Mouse (Mus musculus) spleen, adult 2 months (tissue): Measurements from ENCODE around the gene Sema6b. TPM values are rescaled to one million over a fixed set of nuclear protein-coding genes. Genes with fewer than 3 reads are reported as not detected.
A peak's percentile ranks its signal among the peaks of the same experiment; 100 is the strongest.

Experiments used
- DNase-seq, 2 experiments: peaks; one replicate each; pipeline versions ENCODE4 v3.0.0 to v3.0.0-alpha.2; 2012 to 2021; ENCODE audit warnings: low spot score in 2 of 2, low read depth in 1 of 2
- H3K27ac ChIP-seq: fragments of 200-500 bp; 2 replicates; pipeline ENCODE4 v1.5.1; 2012; ENCODE audit warnings: low read length, inconsistent platforms; ENCODE audit not compliant: insufficient read depth
- H3K27me3 ChIP-seq: fragments of 200-500 bp; 2 replicates; pipeline ENCODE4 v1.6.1; 2012; ENCODE audit warnings: mild to moderate bottlenecking, moderate library complexity, low read length, inconsistent platforms; ENCODE audit not compliant: control insufficient read depth, insufficient read depth
- H3K36me3 ChIP-seq: fragments of 200-500 bp; 2 replicates; pipeline ENCODE4 v1.6.1; 2012; ENCODE audit warnings: mild to moderate bottlenecking, low read length, inconsistent platforms; ENCODE audit not compliant: control insufficient read depth, insufficient read depth
- H3K4me1 ChIP-seq: fragments of 200-500 bp; 2 replicates; pipeline ENCODE4 v1.6.1; 2011; ENCODE audit warnings: inconsistent platforms; ENCODE audit not compliant: control insufficient read depth, insufficient read depth, insufficient read length
- H3K4me3 ChIP-seq: fragments of 200-500 bp; 2 replicates; pipeline ENCODE4 v1.5.1; 2011; ENCODE audit warnings: mild to moderate bottlenecking, inconsistent platforms; ENCODE audit not compliant: insufficient read depth, insufficient read length; ENCODE audit errors: extremely low read depth
- CTCF ChIP-seq: fragments of 200-500 bp; IDR thresholded peaks from 2 replicates; pipeline ENCODE4 v1.5.1; 2011; ENCODE audit warnings: mild to moderate bottlenecking, inconsistent platforms; ENCODE audit not compliant: insufficient read depth, insufficient read length, insufficient replicate concordance; ENCODE audit errors: extremely low read depth
- POLR2A ChIP-seq: fragments of 200-500 bp; IDR thresholded peaks from 2 replicates; pipeline ENCODE4 v1.6.1; 2011; ENCODE audit warnings: low read depth, low read length, inconsistent platforms
- WGBS: fragments of 180-500 bp; shearing (Covaris S2); methylation state at CpG from one replicate; pipeline ENCODE4 v1.1.7; 2018; 5-methylcytosine and 5-hydroxymethylcytosine counted together
- polyA plus RNA-seq: library from polyadenylated mRNA; depleted of rRNA; stranded (reverse); fragments of >200 nt; gene quantifications from 2 replicates; pipeline ENCODE4 v1.2.3, GENCODE M21; 2012; rRNA removed

Sema6b gene
- polyA plus RNA-seq, result 9.1 and 11.8 TPM in 2 replicates

GRCm38 (mm10) chr17:56139858-56140595 lies at the start of gene Sema6b:
TSS of gene Sema6b (minus strand) at chr17:56140343.
- H3K27me3 ChIP-seq, result peaks cover 17% of the 10 kb centered on the region
- peaks cover 3% of the 10 kb centered on the region for H3K4me1 ChIP-seq
- WGBS, result 3% methylated on average over 77 of the region's 79 CpGs
- peak within 1 kb of the TSS; percentile 48; the same call in 1 of the 2 replicates for H3K4me3 ChIP-seq
- TF ChIP-seq CTCF (no peak), POLR2A (no peak)
- peak in 1 of 2 experiments; percentile 40 for DNase-seq
- no peak within 1 kb of the TSS for H3K27ac ChIP-seq
- H3K36me3 ChIP-seq, result no peaks in the 10 kb centered on the region

GRCm38 (mm10) chr17:56185281-56186141 lies 45.4 kb upstream of the Sema6b start:
- Histone ChIP-seq H3K4me1 (peaks cover 2% of the 10 kb centered on the region; the same call in 1 of the 2 replicates), H3K27me3 (no peaks in the 10 kb centered on the region), H3K27ac (peak overlapping the region; percentile 34; the same call in 1 of the 2 replicates), H3K36me3 (peaks cover 22% of the 10 kb centered on the region), H3K4me3 (no peak overlapping the region)
- DNase-seq, result no peak
- no peak for TF ChIP-seq POLR2A
- TF ChIP-seq CTCF, result no peak
- 84% methylated on average over 11 of the region's 11 CpGs for WGBS

- peak; percentile 86 to 94 for DNase-seq
- TF ChIP-seq POLR2A (peak; percentile 7; the same call in 1 of the 2 replicates), CTCF (no peak)
- H3K36me3 ChIP-seq, result peaks cover 19% of the 10 kb centered on the region
- no peaks in the 10 kb centered on the region for H3K27me3 ChIP-seq
- peaks cover 2% of the 10 kb centered on the region; the same call in 1 of the 2 replicates for H3K4me1 ChIP-seq
- peak within 1 kb of the TSS; percentile 55 for H3K27ac ChIP-seq
- peak within 1 kb of the TSS; percentile 87 for H3K4me3 ChIP-seq
- WGBS, result under 1% methylated on average over 47 of the region's 47 CpGs
Observed at GRCm38 (mm10) chr17:56183658-56184103, 43.5 kb upstream of the Sema6b start, which contains the start of gene Mydgf. TSS of gene Mydgf (minus strand) at chr17:56183920.

GRCm38 (mm10) chr17:56182975-56183657 lies 43.0 kb upstream of the Sema6b start:
- H3K4me3 ChIP-seq, result peak overlapping the region; percentile 87
- WGBS, result 5% methylated on average over 14 of the region's 14 CpGs
- DNase-seq, result no peak
- no peaks in the 10 kb centered on the region for H3K27me3 ChIP-seq
- peaks cover 19% of the 10 kb centered on the region for H3K36me3 ChIP-seq
- peaks cover 2% of the 10 kb centered on the region; the same call in 1 of the 2 replicates for H3K4me1 ChIP-seq
- TF ChIP-seq POLR2A, result no peak
- no peak for TF ChIP-seq CTCF
- H3K27ac ChIP-seq, result peak overlapping the region; percentile 55; the same call in 1 of the 2 replicates

- WGBS, result 94% methylated on average over 3 of the region's 3 CpGs
- DNase-seq, result no peak
- Histone ChIP-seq H3K4me1 (no peaks in the 10 kb centered on the region), H3K27me3 (no peaks in the 10 kb centered on the region), H3K36me3 (peaks cover 26% of the 10 kb centered on the region), H3K4me3 (no peak overlapping the region), H3K27ac (no peak overlapping the region)
- TF ChIP-seq POLR2A, result no peak
- no peak for TF ChIP-seq CTCF
Observed at GRCm38 (mm10) chr17:56175416-56175815, 35.3 kb upstream of the Sema6b start.

- H3K4me1 ChIP-seq, result no peaks in the 10 kb centered on the region
- TF ChIP-seq POLR2A, result no peak
- H3K27ac ChIP-seq, result no peak overlapping the region
- no peaks in the 10 kb centered on the region for H3K27me3 ChIP-seq
- H3K36me3 ChIP-seq, result peaks cover 18% of the 10 kb centered on the region
- WGBS, result 77% methylated on average over 10 of the region's 10 CpGs
- no peak for DNase-seq
- no peak overlapping the region for H3K4me3 ChIP-seq
Observed at GRCm38 (mm10) chr17:56173401-56174046, 33.4 kb upstream of the Sema6b start.
